Mouse (Mus musculus) adrenal gland, postnatal 36 days (tissue): ENCODE data around the gene Kcnip3. TPM values are rescaled to one million over a fixed set of nuclear protein-coding genes. Genes with fewer than 3 reads are reported as not detected.

Source experiments
- DNase-seq, 2 experiments: peaks; one replicate each; pipeline ENCODE4 v3.0.0; 2021; ENCODE audit warnings: mixed read lengths in 1 of 2
- long read RNA-seq, 2 experiments: library from polyadenylated mRNA; stranded (forward); transcript quantifications; one replicate each; pipeline ENCODE4 v2.0.0; 2021; ENCODE audit warnings: borderline sequencing depth in 2 of 2
- total RNA-seq, 2 experiments: library from RNA; stranded (reverse); gene quantifications; 2 replicates each; pipeline ENCODE4 v1.2.3; 2021

Kcnip3 gene
- 1 to 10 TPM; 4.0 to 5.3 TPM for total RNA-seq
- long read RNA-seq, experiment 1, partial matches to known transcripts: 0 of 8 reads
- long read RNA-seq, experiment 1, other reads (novel, unspliced or antisense): 1 of 8 reads
- long read RNA-seq, experiment 2, partial matches to known transcripts: 0 of 5 reads
- long read RNA-seq, experiment 2, other reads (novel, unspliced or antisense): 0 of 5 reads

DNA sequence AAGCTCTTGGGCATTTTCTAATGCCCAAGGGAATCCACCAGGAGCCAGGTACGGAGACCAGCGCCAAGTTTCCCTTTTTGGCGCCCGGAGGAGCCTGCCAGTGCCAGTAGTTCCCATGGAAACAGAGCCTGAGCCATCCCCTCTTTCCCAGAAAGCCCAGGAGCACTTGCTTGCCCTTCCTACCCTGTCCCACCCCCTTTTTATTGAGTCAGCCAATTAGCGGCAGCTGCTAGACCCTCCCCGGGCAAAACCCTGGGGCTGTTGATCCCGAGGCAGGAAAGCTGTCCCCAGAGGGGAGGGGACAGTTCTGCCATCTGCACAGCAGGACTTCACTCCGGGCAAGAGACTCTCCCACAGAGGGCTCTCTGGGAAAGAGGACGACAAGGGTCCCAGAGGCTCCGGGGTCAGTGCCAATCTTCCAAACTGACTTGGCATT, at the start of gene Kcnip3:
Kcnip3 (minus strand) TSS at position 89 of the 436 bp plus-strand sequence.
- DNase-seq: no peak

DNA sequence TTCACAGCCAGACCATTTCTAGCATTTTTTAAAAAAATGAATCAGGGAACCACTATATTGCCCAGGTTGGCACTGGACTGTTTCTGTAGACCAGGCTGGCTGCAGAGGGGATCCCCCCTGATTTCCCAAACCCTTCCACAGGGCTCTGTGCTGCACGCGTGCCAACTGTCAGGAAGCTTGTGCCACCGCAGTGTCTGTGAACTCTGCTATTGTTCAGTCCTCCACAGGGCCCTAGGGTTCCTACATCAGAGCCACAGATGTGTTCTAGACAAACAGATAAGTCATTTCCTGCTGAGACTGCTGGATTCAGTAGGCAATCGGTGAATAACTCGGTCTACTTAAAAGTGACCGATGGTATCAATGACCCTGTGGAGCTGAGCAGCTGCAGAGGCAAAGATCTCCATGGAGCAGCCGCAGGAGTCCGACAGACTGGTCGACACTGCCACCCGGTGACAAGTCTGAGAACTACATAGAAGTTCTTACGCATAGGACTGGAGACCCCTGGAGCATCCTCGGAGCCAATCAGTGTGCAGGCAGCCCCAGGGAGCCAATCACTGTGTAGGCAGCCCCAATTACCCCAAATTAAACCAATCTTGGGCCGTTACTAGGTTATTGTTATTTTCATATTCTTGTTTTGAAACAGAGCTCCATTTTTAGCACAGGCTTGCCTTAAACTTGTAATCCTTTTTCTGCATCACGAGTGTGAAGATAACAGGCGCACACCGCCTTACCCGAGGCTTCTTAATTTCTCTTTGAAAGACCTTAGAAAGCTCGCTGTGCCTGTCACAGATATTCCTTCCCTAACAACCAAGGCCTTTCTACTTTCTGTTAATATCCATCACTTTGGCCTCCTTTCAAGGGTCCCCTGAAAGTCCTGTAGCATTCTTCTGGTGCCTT, 37.4 kb upstream of the Kcnip3 start:
- peak; percentile 81 to 82 for DNase-seq

DNA sequence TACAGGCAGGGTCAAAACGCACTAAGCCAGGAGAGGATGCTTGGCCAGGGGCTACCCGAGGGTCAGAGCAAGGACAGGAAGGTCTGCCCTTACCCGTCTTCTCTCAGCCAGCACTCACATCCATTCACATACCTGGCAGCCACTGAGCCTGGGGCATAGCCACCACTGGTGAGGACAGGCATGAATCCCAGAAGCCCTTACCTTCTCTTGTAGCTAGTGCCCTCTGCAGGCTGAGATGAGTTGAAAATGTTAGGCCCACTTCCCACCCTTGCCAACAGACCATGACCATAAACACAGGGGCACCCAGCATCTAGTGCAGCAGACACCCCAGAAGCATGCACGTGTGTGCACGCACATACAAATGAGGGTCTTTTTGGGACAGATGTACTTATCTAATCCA, 29.2 kb upstream of the Kcnip3 start:
- DNase-seq: no peak

GRCm38 (mm10) chr2:127550446-127550845, 28.6 kb upstream of the Kcnip3 start:
- DNase-seq: no peak

DNA sequence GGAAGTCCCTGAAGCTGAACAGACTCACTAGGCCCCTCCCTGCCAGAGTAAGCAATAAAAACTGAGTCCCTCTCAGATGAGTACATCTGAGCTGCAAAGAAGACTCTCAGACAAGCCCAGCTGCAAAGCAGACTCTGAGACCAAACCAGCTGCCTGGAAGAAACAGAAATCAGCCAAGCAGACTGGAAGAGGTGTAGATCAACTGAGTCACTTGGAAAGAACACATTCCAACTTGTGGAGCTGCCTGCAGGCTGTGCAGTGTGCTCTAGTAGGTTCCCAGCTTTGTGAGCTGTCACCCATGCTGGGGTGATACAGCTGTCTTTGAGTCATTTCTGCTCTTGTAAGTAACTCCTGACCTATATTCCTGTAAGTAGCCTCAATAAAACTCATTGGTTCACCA, 27.8 kb upstream of the Kcnip3 start:
- DNase-seq: no peak

- no peak for DNase-seq
Measured at GRCm38 (mm10) chr2:127548342-127549074, 26.6 kb upstream of the Kcnip3 start.

GRCm38 (mm10) chr2:127541697-127542096, 19.8 kb upstream of the Kcnip3 start:
- no peak for DNase-seq

- no peak for DNase-seq
Measured at GRCm38 (mm10) chr2:127541185-127541584, 19.3 kb upstream of the Kcnip3 start, which contains the start of gene Prom2. Prom2 (minus strand) TSS chr2:127541467.

GRCm38 (mm10) chr2:127539494-127539893, 17.6 kb upstream of the Kcnip3 start:
- DNase-seq: peak in 1 of 2 experiments; percentile 9

- peak; percentile 68 to 71 for DNase-seq
Measured at GRCm38 (mm10) chr2:127537548-127537947, 15.7 kb upstream of the Kcnip3 start.

GRCm38 (mm10) chr2:127535363-127535762, 13.5 kb upstream of the Kcnip3 start:
- no peak for DNase-seq

DNA sequence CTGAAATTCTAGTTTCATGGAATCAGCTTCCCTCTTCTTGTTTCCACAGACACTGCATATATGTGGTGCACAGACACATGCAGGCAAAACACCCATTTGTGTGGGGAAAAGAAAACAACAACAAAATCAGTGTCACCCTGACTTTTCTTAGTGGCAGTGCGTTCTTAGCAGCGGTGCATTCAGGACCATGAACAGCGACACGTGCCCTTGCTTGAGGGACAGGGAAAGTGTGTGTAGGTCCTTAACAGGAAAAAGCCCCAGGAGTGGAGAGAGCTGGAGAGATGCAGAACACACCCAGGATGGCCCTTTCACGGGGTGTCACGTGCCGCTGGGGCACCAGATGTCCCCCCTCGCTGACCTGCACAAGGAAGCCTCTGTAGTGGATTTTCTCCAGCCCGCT, 10.5 kb upstream of the Kcnip3 start:
- DNase-seq: peak; percentile 45 to 56

DNA sequence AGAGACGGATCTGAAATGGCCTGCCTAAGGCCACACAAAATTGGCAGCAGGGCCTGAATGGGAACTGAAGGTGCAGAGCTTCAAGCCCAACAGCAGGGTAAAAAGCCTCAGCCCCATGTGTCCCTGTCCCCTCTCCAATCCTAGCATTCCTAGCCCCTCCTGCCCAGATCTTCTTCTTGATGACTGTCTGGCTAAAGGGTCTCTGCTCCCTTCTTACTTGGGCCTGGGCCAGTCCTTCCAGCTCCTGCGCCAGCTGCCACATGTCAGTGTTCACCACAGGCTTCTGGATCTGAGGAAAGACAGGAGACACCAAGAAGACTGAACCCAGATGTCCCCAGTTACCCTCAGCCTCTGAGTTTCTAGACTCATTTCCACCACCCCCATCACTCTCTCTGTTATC, 9.7 kb upstream of the Kcnip3 start:
- no peak for DNase-seq

DNA sequence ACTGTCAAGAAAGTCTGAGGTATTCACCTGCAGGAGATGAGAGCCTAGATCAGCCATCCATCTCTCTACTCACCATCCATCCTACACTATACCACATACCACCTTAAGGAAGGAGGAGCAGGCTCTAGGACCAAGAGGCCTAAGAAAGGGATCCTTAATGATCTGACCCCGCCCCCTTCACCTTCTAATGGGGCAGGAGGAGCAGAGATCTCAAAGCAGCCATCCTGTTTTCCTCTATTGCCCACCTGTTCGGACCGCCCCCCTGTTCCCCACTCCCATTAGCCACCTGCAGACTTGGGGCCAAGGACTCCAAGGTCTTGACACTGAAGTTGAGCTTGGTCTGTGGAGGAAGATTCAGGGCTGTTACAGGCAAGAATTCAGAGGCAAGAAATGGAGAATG, 8.5 kb upstream of the Kcnip3 start:
- no peak for DNase-seq

DNA sequence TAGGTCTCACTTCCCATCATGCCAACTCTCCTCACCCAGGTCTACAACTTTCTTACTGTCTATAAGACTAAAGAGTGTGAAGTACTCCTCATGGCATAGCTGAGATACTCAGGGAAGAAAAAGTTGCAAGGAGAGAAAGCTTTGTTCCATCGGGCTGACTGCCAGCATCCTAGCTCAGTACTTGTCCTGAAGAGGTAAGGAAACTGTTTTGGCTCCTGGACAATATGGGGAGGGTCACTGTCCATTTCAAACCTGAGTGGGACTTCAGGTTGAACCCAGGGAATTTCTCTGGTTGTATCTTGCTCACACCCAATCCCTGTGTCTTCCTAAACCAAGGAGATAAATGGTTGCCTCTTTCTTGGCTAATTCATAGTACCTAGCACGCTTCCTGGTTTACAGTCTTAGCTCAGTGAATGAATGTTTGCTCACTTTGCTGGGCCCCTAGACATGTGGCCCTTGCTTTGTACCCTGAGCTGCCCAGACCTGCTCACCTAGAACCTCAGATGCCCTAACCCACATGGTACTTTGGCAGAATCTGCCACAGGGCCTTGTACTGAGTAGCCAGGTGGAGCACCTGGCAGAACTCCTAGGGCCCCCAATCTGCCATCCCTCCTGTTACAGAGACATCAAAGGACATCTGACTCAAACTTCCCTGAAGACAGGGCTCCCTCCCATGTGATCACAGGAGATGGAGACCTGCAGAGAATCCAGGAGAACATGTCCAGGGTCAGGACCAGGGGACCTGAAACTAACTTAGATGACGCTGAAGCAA, 3.3 kb upstream of the Kcnip3 start:
- no peak for DNase-seq

DNA sequence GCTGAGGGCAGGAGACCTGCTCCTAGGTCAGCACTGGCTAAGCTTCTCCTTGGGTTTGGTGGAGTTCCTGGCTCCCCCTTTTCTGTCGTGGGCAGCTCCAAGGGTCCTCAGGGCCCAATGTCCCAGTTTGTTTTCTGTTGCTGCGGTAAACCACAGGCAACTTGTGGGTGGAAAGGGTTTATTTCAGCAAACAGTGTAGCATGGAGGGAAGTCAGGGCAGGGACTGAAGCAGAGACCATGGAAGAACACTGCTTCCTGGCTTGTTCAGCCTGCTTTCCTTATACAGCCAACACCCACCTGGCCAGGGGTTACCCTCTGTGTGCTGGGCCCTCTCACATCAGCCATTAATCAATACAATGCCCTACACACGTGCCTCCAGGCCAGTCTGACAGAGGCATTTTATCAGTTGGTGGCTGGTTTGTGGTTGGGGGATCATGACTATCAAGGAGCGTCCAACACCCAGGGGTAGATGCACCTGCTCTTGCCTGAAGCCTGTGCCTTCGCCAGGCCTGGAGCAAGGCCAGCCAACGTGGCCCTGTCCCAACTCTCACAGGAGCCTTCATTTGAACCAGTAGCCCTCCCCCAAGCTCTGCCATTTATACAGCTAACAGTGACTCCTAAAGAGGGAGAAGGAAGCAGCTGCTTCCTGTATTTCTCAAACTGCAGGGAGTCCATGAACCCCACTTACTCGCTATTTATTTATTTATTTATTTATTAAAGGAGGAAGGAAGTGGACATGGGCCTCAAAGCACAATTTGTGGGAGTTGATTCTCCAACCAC, 2.2 kb upstream of the Kcnip3 start:
- no peak for DNase-seq

DNA sequence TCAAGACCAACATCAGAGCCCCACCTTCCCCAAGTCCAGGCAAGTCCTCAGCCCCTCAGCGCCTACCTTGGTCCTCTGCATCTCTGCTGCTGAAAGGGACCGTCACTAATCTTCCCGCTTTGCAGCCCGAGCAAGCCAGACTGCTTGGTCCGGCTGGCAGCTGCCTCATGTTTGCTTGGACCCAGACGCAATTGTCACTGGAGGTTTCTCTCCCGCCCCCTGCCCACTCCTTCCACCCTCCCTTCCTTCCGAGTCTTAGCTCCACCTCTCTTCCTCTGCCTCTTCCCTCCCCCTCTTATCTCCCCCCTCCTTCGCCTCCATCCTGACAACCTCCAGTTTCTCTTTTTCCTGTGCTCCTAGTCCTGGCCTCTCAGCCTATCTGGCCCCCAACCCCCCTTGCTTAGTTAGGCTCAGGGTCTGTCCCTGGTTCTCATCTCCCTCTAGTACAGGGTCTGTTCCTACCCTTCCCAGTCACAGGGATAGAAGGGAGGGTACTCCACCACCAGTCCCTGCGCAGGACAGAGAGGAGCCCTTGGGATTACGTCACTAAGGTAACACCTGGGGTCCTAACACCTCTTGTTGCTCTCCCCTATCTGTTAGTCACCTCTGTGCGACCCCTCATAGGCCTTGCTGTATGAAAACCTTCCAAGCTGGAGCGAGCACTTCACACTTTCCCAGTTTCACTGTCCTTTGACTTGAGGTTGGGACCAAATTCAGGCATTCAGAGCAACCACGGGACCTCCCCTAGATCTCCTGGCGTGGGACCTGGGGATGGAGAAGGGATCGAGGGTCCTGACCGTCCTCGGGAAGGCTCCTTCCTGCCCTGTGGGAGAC, 505 bp downstream of the Kcnip3 start:
- peak in 1 of 2 experiments; percentile 30 for DNase-seq

DNA sequence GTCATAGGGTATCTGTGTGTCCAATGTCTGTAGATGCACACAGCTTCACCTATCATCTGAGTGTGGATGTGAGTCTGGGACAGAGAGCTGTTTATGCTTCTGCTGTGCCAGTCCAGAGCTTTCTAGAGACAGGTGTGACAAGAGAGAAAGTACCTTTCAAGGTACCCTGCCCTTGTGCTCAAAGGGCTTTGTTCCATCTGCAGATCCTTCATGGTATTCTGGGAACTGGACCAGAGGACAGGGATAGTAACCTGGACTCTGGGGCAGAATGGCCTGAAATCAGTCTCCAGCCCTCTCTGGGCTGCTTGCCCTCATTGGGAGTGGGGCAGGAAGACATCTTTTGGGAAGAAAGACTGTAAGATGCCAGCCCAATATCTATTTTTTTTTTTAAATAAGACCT, 1.8 kb downstream of the Kcnip3 start:
- DNase-seq: no peak

DNA sequence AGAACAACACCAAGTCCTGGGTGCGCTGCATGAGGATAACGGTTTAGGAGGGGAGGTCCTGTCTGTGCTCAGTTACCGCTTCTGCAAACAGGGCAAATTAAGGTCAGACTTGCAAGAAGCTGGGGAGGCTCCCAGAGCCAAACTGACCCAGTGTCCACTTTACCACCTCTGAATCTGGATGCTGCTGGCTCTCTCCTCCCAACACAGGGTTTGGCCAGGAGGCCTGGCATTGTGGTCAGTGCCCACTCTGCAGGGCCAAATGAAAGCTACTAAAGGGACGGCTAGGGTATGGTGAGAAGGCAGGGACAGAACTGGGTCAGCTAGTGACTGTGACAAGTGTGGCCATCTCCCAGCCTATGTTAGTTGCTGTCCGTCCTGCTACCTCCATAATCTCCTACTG, 2.6 kb downstream of the Kcnip3 start:
- DNase-seq: no peak

- no peak for DNase-seq
Measured at GRCm38 (mm10) chr2:127518831-127519230, 3.1 kb downstream of the Kcnip3 start.
